Mouse (Mus musculus) lung, postnatal 0 days (tissue): ENCODE measurements around the gene Sumo3. TPM values are rescaled to one million over a fixed set of nuclear protein-coding genes. Genes with fewer than 3 reads are reported as not detected.

Experiments used
- ATAC-seq: fragments of 200-750 bp; cut with Nextera tagmentation; 2 replicates; pipeline ENCODE4 v1.8.0; 2017; ENCODE audit warnings: moderate library complexity
- DNase-seq: peaks from one replicate; pipeline ENCODE4 v3.0.0-alpha.2; 2016; ENCODE audit warnings: low spot score
- H3K27ac ChIP-seq: fragments of 300-500 bp; sonication (generic); 2 replicates; pipeline ENCODE4 v1.5.1; 2014; ENCODE audit warnings: antibody characterized with exemption, mild to moderate bottlenecking, low read length, mixed read lengths
- H3K27me3 ChIP-seq: fragments of 300-500 bp; sonication (generic); replicated peaks from 2 replicates; pipeline ENCODE4 v1.6.1; 2014; ENCODE audit warnings: low read length, mixed read lengths; ENCODE audit not compliant: insufficient read depth
- H3K36me3 ChIP-seq: fragments of 300-500 bp; sonication (generic); 2 replicates; pipeline ENCODE4 v1.6.1; 2014; ENCODE audit warnings: low read length, mixed read lengths; ENCODE audit not compliant: insufficient read depth
- H3K4me1 ChIP-seq: fragments of 300-500 bp; sonication (generic); 2 replicates; pipeline ENCODE4 v1.6.1; 2014; ENCODE audit warnings: antibody characterized with exemption, low read depth, low read length, mixed read lengths; ENCODE audit not compliant: insufficient read depth
- H3K4me2 ChIP-seq: fragments of 300-500 bp; sonication (generic); replicated peaks from 2 replicates; pipeline ENCODE4 v1.6.1; 2014; ENCODE audit warnings: low read depth, mild to moderate bottlenecking, low read length, moderate library complexity, mixed read lengths
- H3K4me3 ChIP-seq: fragments of 300-500 bp; sonication (generic); 2 replicates; pipeline ENCODE4 v1.5.1; 2014; ENCODE audit warnings: low read depth, low read length
- H3K9ac ChIP-seq: fragments of 300-500 bp; sonication (generic); replicated peaks from 2 replicates; pipeline ENCODE4 v1.6.1; 2014; ENCODE audit warnings: low read depth, mild to moderate bottlenecking
- H3K9me3 ChIP-seq: fragments of 300-500 bp; sonication (generic); 2 replicates; pipeline ENCODE4 v1.6.1; 2016; ENCODE audit warnings: low read length, mixed read lengths
- CTCF ChIP-seq: IDR thresholded peaks from 2 replicates; pipeline ENCODE4 v1.5.1; 2016; ENCODE audit warnings: antibody characterized with exemption, mild to moderate bottlenecking
- EP300 ChIP-seq: IDR thresholded peaks from 2 replicates; pipeline ENCODE4 v1.6.1; 2016; ENCODE audit warnings: antibody characterized with exemption, mild to moderate bottlenecking, control low read depth
- WGBS: fragments of 180-500 bp; shearing (Covaris S2); extraction: QIAGEN DNeasy Blood & Tissue Kit; methylation state at CpG from one replicate; pipeline ENCODE4 v1.1.7; 2014; 5-methylcytosine and 5-hydroxymethylcytosine counted together
- polyA plus RNA-seq: library from polyadenylated mRNA; unstranded; fragments of >200 nt; fragmentation: Nextera tagmentation; extraction: Ambion mirVana; gene quantifications from 2 replicates; pipeline ENCODE4 v1.2.1, GENCODE M21; 2015

Sumo3 gene
- polyA plus RNA-seq, 1 experiment from 2014 or later: 209 TPM

- TF ChIP-seq EP300: no peak
- no peak for TF ChIP-seq CTCF
- H3K27me3 ChIP-seq: no peaks in the 10 kb centered on the region
- ATAC-seq (no peak), DNase-seq (no peak)
- WGBS: 91% methylated on average over 2 of the region's 2 CpGs
- no peak overlapping the region for H3K27ac ChIP-seq
- peaks cover 55% of the 10 kb centered on the region for H3K36me3 ChIP-seq
- no peak overlapping the region for H3K9ac ChIP-seq
- no peak overlapping the region for H3K4me2 ChIP-seq
- no peaks in the 10 kb centered on the region for H3K4me1 ChIP-seq
- no peak overlapping the region for H3K4me3 ChIP-seq
- no peaks in the 10 kb centered on the region for H3K9me3 ChIP-seq
These were observed 9.8 kb upstream of the Sumo3 start for GRCm38 (mm10) chr10:77596060-77596459.

GRCm38 (mm10) chr10:77603021-77603420 lies 2.9 kb upstream of the Sumo3 start:
- no peak for ATAC-seq
- Histone ChIP-seq H3K9me3 (no peaks in the 10 kb centered on the region), H3K4me2 (no peak overlapping the region), H3K4me1 (peaks cover 14% of the 10 kb centered on the region), H3K27ac (no peak overlapping the region), H3K36me3 (peaks cover 13% of the 10 kb centered on the region; the same call in 1 of the 2 replicates), H3K9ac (no peak overlapping the region), H3K4me3 (no peak overlapping the region), H3K27me3 (no peaks in the 10 kb centered on the region)
- WGBS: 69% methylated on average over 4 of the region's 4 CpGs
- DNase-seq: no peak
- no peak for TF ChIP-seq CTCF
- no peak for TF ChIP-seq EP300

- Histone ChIP-seq H3K9me3 (no peaks in the 10 kb centered on the region), H3K27ac (0 out of 2 replicates have a peak overlapping the region, but pooled peaks have one; percentile 99), H3K27me3 (no peaks in the 10 kb centered on the region), H3K36me3 (peaks cover 3% of the 10 kb centered on the region; the same call in 1 of the 2 replicates), H3K4me3 (no peak overlapping the region), H3K4me2 (no peak overlapping the region), H3K4me1 (peaks cover 14% of the 10 kb centered on the region), H3K9ac (no peak overlapping the region)
- WGBS: 94% methylated on average over 6 of the region's 6 CpGs
- TF ChIP-seq EP300: no peak
- TF ChIP-seq CTCF: peak; percentile 48
- DNase-seq (no peak), ATAC-seq (no peak)
These were observed 1.8 kb upstream of the Sumo3 start for GRCm38 (mm10) chr10:77604111-77604510.

- TF ChIP-seq CTCF: no peak
- TF ChIP-seq EP300: no peak
- Histone ChIP-seq H3K4me3 (no peak overlapping the region), H3K4me2 (no peak overlapping the region), H3K36me3 (peaks cover 3% of the 10 kb centered on the region; the same call in 1 of the 2 replicates), H3K9ac (no peak overlapping the region), H3K27ac (peak overlapping the region; percentile 99), H3K4me1 (peaks cover 14% of the 10 kb centered on the region), H3K9me3 (no peaks in the 10 kb centered on the region), H3K27me3 (no peaks in the 10 kb centered on the region)
- DNase-seq (peak; percentile 63), ATAC-seq (0 out of 2 replicates have a peak, but pooled peaks have one; percentile 4)
- WGBS: 35% methylated on average over 5 of the region's 5 CpGs
These were observed 939 bp upstream of the Sumo3 start for GRCm38 (mm10) chr10:77604958-77605357.

GRCm38 (mm10) chr10:77605368-77605767 lies 529 bp upstream of the Sumo3 start:
- 10% methylated on average over 1 of the region's 1 CpGs for WGBS
- H3K9ac ChIP-seq: peak overlapping the region; percentile 69; the same call in 1 of the 2 replicates
- DNase-seq: peak; percentile 84

GRCm38 (mm10) chr10:77606855-77607254 lies 958 bp downstream of the Sumo3 start:
- 0 out of 2 replicates have a peak, but pooled peaks have one; percentile 0 for ATAC-seq
- 25% methylated on average over 7 of the region's 7 CpGs for WGBS
- TF ChIP-seq EP300 (no peak), CTCF (no peak; the same call in 1 of the 2 replicates)

More at GRCm38 (mm10) chr10:77605368-77605767, 529 bp upstream of the Sumo3 start:
- ATAC-seq: peak; percentile 35
- Histone ChIP-seq H3K9me3 (no peaks in the 10 kb centered on the region), H3K4me2 (peak overlapping the region; percentile 82), H3K27ac (peak overlapping the region; percentile 99), H3K4me1 (peaks cover 14% of the 10 kb centered on the region), H3K36me3 (no peaks in the 10 kb centered on the region; the same call in 1 of the 2 replicates), H3K4me3 (no peak overlapping the region; the same call in 1 of the 2 replicates), H3K27me3 (no peaks in the 10 kb centered on the region)
- TF ChIP-seq CTCF (peak; percentile 80), EP300 (no peak)

More at GRCm38 (mm10) chr10:77606855-77607254, 958 bp downstream of the Sumo3 start:
- H3K27ac ChIP-seq: peak overlapping the region; percentile 99
- H3K9ac ChIP-seq: peak overlapping the region; percentile 69
- H3K4me1 ChIP-seq: peaks cover 14% of the 10 kb centered on the region
- no peaks in the 10 kb centered on the region for H3K9me3 ChIP-seq
- peak; percentile 20 for DNase-seq
- peak overlapping the region; percentile 66 for H3K4me3 ChIP-seq
- peaks cover 7% of the 10 kb centered on the region; the same call in 1 of the 2 replicates for H3K36me3 ChIP-seq
- H3K4me2 ChIP-seq: peak overlapping the region; percentile 82
- no peaks in the 10 kb centered on the region for H3K27me3 ChIP-seq
